Mouse (Mus musculus) spleen, embryonic (tissue): ENCODE results near the gene Tex30.

Experiments used
- CTCF ChIA-PET: fragments of 350-600 bp; sonication (Branson Sonifier 250); formaldehyde crosslinking; loops from one replicate; lab custom pipeline; 2022; lab: Charles Lee

Tex30 gene

GRCm38 (mm10) chr1:44042555-44042915 lies 59.7 kb downstream of the Tex30 start:
- CTCF ChIA-PET: interaction anchor here (0.7 kb wide), 1 partner anchor 621 kb away, joined by 5 read pairs; no protein-coding TSS in a partner anchor

GRCm38 (mm10) chr1:44041797-44042554 lies 60.3 kb downstream of the Tex30 start:
- CTCF ChIA-PET: interaction anchor here (0.7 kb wide), 1 partner anchor 621 kb away, joined by 5 read pairs; no protein-coding TSS in a partner anchor
